Mouse (Mus musculus) effector memory CD4-positive, alpha-beta T cell, adult 5 months (primary cell): ENCODE data around the gene Ttbk1. TPM values are rescaled to one million over a fixed set of nuclear protein-coding genes. Genes with fewer than 3 reads are reported as not detected.

Experiments
- polyA plus RNA-seq: library from polyadenylated mRNA; unstranded; fragments of 100-300 nt; shearing (Covaris generic); gene quantifications from one replicate; pipeline ENCODE4 v1.2.1, GENCODE M21; 2017

Ttbk1 gene
- 0.40 TPM for polyA plus RNA-seq

DNA sequence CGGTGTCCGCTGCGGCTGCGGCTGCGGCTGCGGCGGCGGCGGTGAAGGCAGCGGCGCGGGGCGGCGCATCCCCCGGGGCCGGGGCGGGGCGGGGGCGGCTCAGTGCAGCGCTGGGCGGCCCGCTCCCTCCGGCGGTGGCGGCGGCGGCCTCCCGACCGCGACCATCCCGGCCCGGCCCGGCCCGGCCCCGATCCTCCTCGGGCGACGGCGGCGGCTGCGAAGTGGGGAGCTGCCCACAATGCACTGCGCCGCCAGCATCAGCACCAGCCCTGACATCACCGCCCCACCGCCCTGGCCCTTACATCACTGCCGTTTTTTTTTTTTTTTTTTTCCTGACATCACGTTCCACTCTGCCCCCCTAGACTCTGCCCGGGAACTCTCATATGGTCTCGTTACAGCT is at the start of gene Ttbk1:
Ttbk1 (minus strand) TSS at position 245 of the 400 bp plus-strand sequence.

DNA sequence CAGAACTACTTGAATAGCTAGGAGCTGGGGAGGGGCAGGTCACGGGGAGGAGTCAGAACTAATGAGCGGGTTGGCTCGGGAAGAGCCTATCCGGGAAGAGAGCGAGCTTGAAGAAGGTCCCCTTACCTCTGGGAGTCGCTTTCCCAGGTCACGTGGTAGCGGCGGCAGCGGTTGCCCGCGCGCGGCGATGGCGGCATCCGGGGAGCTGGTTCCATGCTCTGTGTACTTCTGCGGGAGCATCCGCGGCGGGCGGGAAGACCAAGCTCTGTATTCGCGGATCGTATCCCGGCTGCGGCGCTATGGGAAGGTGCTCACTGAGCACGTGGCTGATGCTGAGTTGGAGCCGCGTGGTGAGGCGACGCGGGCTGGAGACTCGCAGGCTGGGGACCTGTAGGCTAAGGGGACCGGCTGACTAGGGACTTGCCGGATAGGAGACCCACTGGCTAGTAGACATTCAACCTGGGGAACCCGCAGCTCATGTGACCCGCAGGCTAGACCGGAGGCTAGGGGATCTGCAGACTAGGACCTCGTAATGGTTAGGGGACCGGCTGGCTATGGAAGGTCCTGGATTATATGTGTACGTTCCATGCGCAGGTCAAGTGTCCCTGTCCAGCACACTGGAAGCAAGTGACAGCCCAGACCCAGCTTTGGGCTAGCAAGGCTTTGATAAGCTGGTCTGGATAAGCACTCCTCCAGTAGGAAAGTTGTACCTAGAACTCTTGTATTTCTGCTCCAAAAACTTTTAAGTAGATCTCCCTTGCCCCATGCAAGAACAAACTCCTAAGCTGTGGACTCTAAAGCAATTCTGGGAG is 9.4 kb upstream of the Ttbk1 start, which contains the start of gene Dnph1:
Dnph1 (plus strand) TSS at position 89 of the 812 bp plus-strand sequence.

GRCm38 (mm10) chr17:46438298-46438873 is 49.1 kb downstream of the Ttbk1 start, which contains the start of gene Slc22a7:
Gene Slc22a7, minus strand, starts transcription at chr17:46438457.

GRCm38 (mm10) chr17:46428761-46429414 is 58.6 kb downstream of the Ttbk1 start, which contains the start of gene Crip3:
Gene Crip3, plus strand, starts transcription at chr17:46428926.

Other genes starting within 250 kb of the Ttbk1 start
- gene Polr1c, start 239.6 kb downstream of the Ttbk1 start, polyA plus RNA-seq, result 63.9 TPM
- 135 TPM for gene Yipf3, start 239.6 kb downstream of the Ttbk1 start, polyA plus RNA-seq
- not detected for gene Lrrc73, start 234.1 kb downstream of the Ttbk1 start, polyA plus RNA-seq
- 41.4 TPM for gene Tjap1, start 204.6 kb downstream of the Ttbk1 start, polyA plus RNA-seq
- gene Dlk2, start 190.3 kb downstream of the Ttbk1 start, polyA plus RNA-seq, result 0.62 TPM
- 6.4 TPM for gene Abcc10, start 159.3 kb downstream of the Ttbk1 start, polyA plus RNA-seq
- 9.9 TPM for gene Zfp318, start 103.9 kb downstream of the Ttbk1 start, polyA plus RNA-seq
- gene Crip3, start 58.7 kb downstream of the Ttbk1 start, polyA plus RNA-seq, result not detected
- gene Slc22a7, start 49.2 kb downstream of the Ttbk1 start, polyA plus RNA-seq, result not detected
- gene Dnph1, start 9.0 kb upstream of the Ttbk1 start, polyA plus RNA-seq, result not detected
- gene Cul9, start 58.7 kb upstream of the Ttbk1 start, polyA plus RNA-seq, result 6.6 TPM
- 33.2 TPM for gene Srf, start 68.5 kb upstream of the Ttbk1 start, polyA plus RNA-seq
- not detected for gene Ptk7, start 141.8 kb upstream of the Ttbk1 start, polyA plus RNA-seq
- gene Klc4, start 158.3 kb upstream of the Ttbk1 start, polyA plus RNA-seq, result 15.9 TPM
- gene Mrpl2, start 158.6 kb upstream of the Ttbk1 start, polyA plus RNA-seq, result 31.6 TPM
- 2.1 TPM for gene Cul7, start 162.7 kb upstream of the Ttbk1 start, polyA plus RNA-seq
- gene Rrp36, start 186.7 kb upstream of the Ttbk1 start, polyA plus RNA-seq, result 31.0 TPM
- 74.9 TPM for gene Mea1, start 191.1 kb upstream of the Ttbk1 start, polyA plus RNA-seq
- 80.9 TPM for gene Klhdc3, start 193.2 kb upstream of the Ttbk1 start, polyA plus RNA-seq
- gene Ppp2r5d, start 217.4 kb upstream of the Ttbk1 start, polyA plus RNA-seq, result 49.1 TPM
- 27.7 TPM for gene Pex6, start 223.8 kb upstream of the Ttbk1 start, polyA plus RNA-seq
- not detected for gene Gnmt, start 241.5 kb upstream of the Ttbk1 start, polyA plus RNA-seq